Comparison of ENCODE assay signal across 8 mouse cellular contexts in the genomic region with DNA sequence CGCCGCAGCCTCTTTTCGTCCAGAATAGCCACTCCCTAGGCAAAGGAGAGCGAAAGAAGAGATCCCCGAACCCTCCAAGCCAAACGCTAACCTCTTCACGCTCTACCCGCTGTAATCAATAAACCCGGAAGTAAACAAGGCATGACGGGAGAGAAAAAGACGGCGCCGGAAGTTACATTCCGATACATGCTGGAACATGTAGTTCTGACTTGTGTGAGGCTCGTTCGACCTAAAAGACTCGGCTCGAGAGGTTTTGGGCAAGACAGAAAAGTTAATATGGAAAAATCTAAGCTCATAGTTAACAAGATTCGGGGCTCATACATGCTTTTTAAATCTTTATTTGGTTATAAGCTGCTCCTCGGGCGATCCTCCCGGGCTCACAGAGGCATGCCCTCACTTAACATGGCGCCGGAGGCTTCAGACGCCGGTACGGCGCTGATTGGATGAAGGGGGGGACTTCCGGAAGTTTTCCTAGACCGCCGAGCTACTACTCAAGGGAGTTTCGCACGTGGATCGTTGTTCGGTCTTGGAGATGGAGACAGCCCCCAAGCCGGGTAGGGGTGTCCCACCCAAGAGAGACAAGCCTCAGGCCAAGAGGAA. TPM values are rescaled to one million over a fixed set of nuclear protein-coding genes. Genes with fewer than 3 reads are reported as not detected.
DNase-seq lines count a peak whose midpoint lies in the region; ATAC-seq and TF ChIP-seq lines count a peak whose summit lies in the region.

Gene Pfdn6 (minus strand): TSS at position 138 of the 600 bp plus-strand sequence.
Gene Wdr46 (plus strand): TSS at position 455 of the 600 bp plus-strand sequence.

- peak; percentile 96 for DNase-seq in MEL (ENCODE audit: low read depth, low spot score)
- peak; percentile 87 to 88 for DNase-seq in cerebellum, adult 2 months
- DNase-seq in heart, postnatal 36 days = peak; percentile 89 to 92
- DNase-seq in layer of hippocampus, adult 18-20 months (ENCODE audit: low spot score in 2 of 2) = peak; percentile 84 to 95
- DNase-seq in lung, adult 18-20 months = peak; percentile 87 to 88
- peak; percentile 92 for DNase-seq in testis, postnatal 10 days (ENCODE audit: low spot score)

- no peak for TF ChIP-seq CTCF in MEL (IDR thresholded peaks at IDR 0.05 in 2 of 3, conservative IDR thresholded peaks at IDR 0.05 in 1 of 3; ENCODE audit: control insufficient read depth in 1 of 3, insufficient read depth in 1 of 3, low read depth in 2 of 3, low read length in 3 of 3, poor library complexity in 1 of 3, severe bottlenecking in 1 of 3)
- no peak for TF ChIP-seq CTCF in cerebellum, adult 2 months (IDR thresholded peaks at IDR 0.05; ENCODE audit: borderline replicate concordance, insufficient read depth, low read depth, low read length)

- peak in 1 of 2 experiments; percentile 83; a peak in 2 of 4 replicates for TF ChIP-seq POLR2A in MEL (IDR thresholded peaks at IDR 0.05; ENCODE audit: control insufficient read depth in 1 of 2, insufficient read depth in 1 of 2, low read depth in 1 of 2, low read length in 2 of 2, poor library complexity in 1 of 2)
- TF ChIP-seq POLR2A in cerebellum, adult 2 months (IDR thresholded peaks at IDR 0.05; ENCODE audit: borderline replicate concordance, insufficient read depth, low read length) = peak; percentile 79; the same call in 1 of the 2 replicates

- peak; percentile 93 for ATAC-seq in forebrain, embryonic 16.5 days
- peak; percentile 91 for ATAC-seq in neural tube, embryonic 15.5 days (ENCODE audit: low FRiP score)

- TF ChIP-seq EP300 in MEL (IDR thresholded peaks at IDR 0.05; ENCODE audit: low read depth in 1 of 2, low read length in 2 of 2) = no peak

- TF ChIP-seq RAD21 in MEL (IDR thresholded peaks at IDR 0.05; ENCODE audit: low read depth, low read length) = no peak

- peaks cover 27% of the 10 kb centered on the region for H3K79me2 ChIP-seq in MEL (ENCODE audit: control insufficient read depth, insufficient read depth, low read length, poor library complexity)

- intact Hi-C loops in heart, postnatal 36 days (cut with DNase I) = loop anchor here (1.0 kb wide), 1 partner anchor 15 kb away; the partner anchor contains the start of gene Vps52

- WGBS in cerebellum, adult 2 months = under 1% methylated on average over 36 of the region's 36 CpGs
- 0% methylated on average over 36 of the region's 36 CpGs for WGBS in forebrain, embryonic 16.5 days
- WGBS in neural tube, embryonic 15.5 days = under 1% methylated on average over 36 of the region's 36 CpGs

- H3K9ac ChIP-seq in MEL (ENCODE audit: control insufficient read depth, low read depth, low read length, poor library complexity, severe bottlenecking) = peak within 1 kb of the TSS; percentile 84
- peak within 1 kb of the TSS; percentile 65 for H3K9ac ChIP-seq in forebrain, embryonic 16.5 days (replicated peaks; ENCODE audit: low read depth, low read length)
- peak within 1 kb of the TSS; percentile 88 for H3K9ac ChIP-seq in neural tube, embryonic 15.5 days (replicated peaks)

- peak within 1 kb of the TSS; percentile 73 to 77 for H3K4me3 ChIP-seq in MEL (ENCODE audit: control insufficient read depth in 1 of 2, insufficient read depth in 1 of 2, low read depth in 2 of 2, low read length in 2 of 2)
- peak within 1 kb of the TSS; percentile 91 for H3K4me3 ChIP-seq in cerebellum, adult 2 months (replicated peaks; ENCODE audit: insufficient read depth, low read depth, low read length)
- peak within 1 kb of the TSS; percentile 74 for H3K4me3 ChIP-seq in forebrain, embryonic 16.5 days (replicated peaks; ENCODE audit: low read length)
- peak within 1 kb of the TSS; percentile 91 for H3K4me3 ChIP-seq in neural tube, embryonic 15.5 days (replicated peaks)

- H3K27ac ChIP-seq in MEL (ENCODE audit: control insufficient read depth, low read depth, low read length) = peak within 1 kb of the TSS; percentile 82
- peak within 1 kb of the TSS; percentile 59 for H3K27ac ChIP-seq in cerebellum, adult 2 months (ENCODE audit: insufficient read depth, low read length)
- H3K27ac ChIP-seq in forebrain, embryonic 16.5 days (ENCODE audit: low read length) = no peak within 1 kb of the TSS; the same call in 1 of the 2 replicates
- H3K27ac ChIP-seq in neural tube, embryonic 15.5 days (replicated peaks) = peak within 1 kb of the TSS; percentile 61

- H3K4me1 ChIP-seq in MEL (ENCODE audit: control insufficient read depth in 1 of 2, insufficient read depth in 2 of 2, low read length in 2 of 2) = peaks cover 0 to 3% of the 10 kb centered on the region in 2 experiments; a peak in 2 of 4 replicates
- H3K4me1 ChIP-seq in cerebellum, adult 2 months (ENCODE audit: control insufficient read depth, insufficient read depth, low read length) = peaks cover 5% of the 10 kb centered on the region; the same call in 1 of the 2 replicates
- peaks cover 18% of the 10 kb centered on the region for H3K4me1 ChIP-seq in forebrain, embryonic 16.5 days (replicated peaks; ENCODE audit: control insufficient read depth, insufficient read depth, low read length)
- H3K4me1 ChIP-seq in neural tube, embryonic 15.5 days = peaks cover 26% of the 10 kb centered on the region

- H3K9me3 ChIP-seq in MEL (replicated peaks; ENCODE audit: insufficient read depth, low read length) = no peaks in the 10 kb centered on the region
- no peaks in the 10 kb centered on the region for H3K9me3 ChIP-seq in forebrain, embryonic 16.5 days (ENCODE audit: control insufficient read depth, low read length)
- H3K9me3 ChIP-seq in neural tube, embryonic 15.5 days (replicated peaks) = no peaks in the 10 kb centered on the region

- no peaks in the 10 kb centered on the region; a peak in 2 of 4 replicates for H3K36me3 ChIP-seq in MEL (ENCODE audit: control insufficient read depth in 1 of 2, insufficient read depth in 2 of 2, low read length in 2 of 2)
- peaks cover 12% of the 10 kb centered on the region; the same call in 1 of the 2 replicates for H3K36me3 ChIP-seq in forebrain, embryonic 16.5 days (ENCODE audit: control insufficient read depth, insufficient read depth)
- H3K36me3 ChIP-seq in neural tube, embryonic 15.5 days = peaks cover 45% of the 10 kb centered on the region

- no peaks in the 10 kb centered on the region for H3K27me3 ChIP-seq in MEL (ENCODE audit: control insufficient read depth in 1 of 2, insufficient read depth in 2 of 2, low read length in 2 of 2)
- H3K27me3 ChIP-seq in cerebellum, adult 2 months (ENCODE audit: control insufficient read depth, insufficient read depth, low read length) = no peaks in the 10 kb centered on the region
- H3K27me3 ChIP-seq in forebrain, embryonic 16.5 days (replicated peaks; ENCODE audit: control insufficient read depth, insufficient read depth, low read length) = no peaks in the 10 kb centered on the region
- H3K27me3 ChIP-seq in neural tube, embryonic 15.5 days (replicated peaks) = no peaks in the 10 kb centered on the region

- peak within 1 kb of the TSS; percentile 90 for H3K4me2 ChIP-seq in forebrain, embryonic 16.5 days (ENCODE audit: low read length)
- peak within 1 kb of the TSS; percentile 96 for H3K4me2 ChIP-seq in neural tube, embryonic 15.5 days

TF ChIP-seq in MEL, 35 proteins besides CTCF, POLR2A, EP300 and RAD21 (continues in another document):
- no peak for TF ChIP-seq E2F4 (IDR thresholded peaks at IDR 0.05; ENCODE audit: borderline replicate concordance, low read depth, low read length)
- TF ChIP-seq TAL1 (IDR thresholded peaks at IDR 0.05; ENCODE audit: low read length) = no peak
- TF ChIP-seq ELF1 (IDR thresholded peaks at IDR 0.05; ENCODE audit: low read depth, low read length) = peak; percentile 83
- peak; percentile 74; the same call in 1 of the 2 replicates for TF ChIP-seq POLR2AphosphoS2 (IDR thresholded peaks at IDR 0.05; ENCODE audit: low read length)
- TF ChIP-seq MXI1 (IDR thresholded peaks at IDR 0.05; ENCODE audit: low read depth, low read length) = peak; percentile 99
- peak; percentile 38; the same call in 1 of the 2 replicates for TF ChIP-seq TBP (IDR thresholded peaks at IDR 0.05; ENCODE audit: low read depth, low read length)
- peak; percentile 83; the same call in 1 of the 2 replicates for TF ChIP-seq MAZ (IDR thresholded peaks at IDR 0.05; ENCODE audit: low read depth, low read length)
- peak; percentile 83 for TF ChIP-seq MAX (IDR thresholded peaks at IDR 0.05; ENCODE audit: low read length)
- TF ChIP-seq KAT2A (conservative IDR thresholded peaks at IDR 0.05; ENCODE audit: low read depth, low read length) = peak; percentile 97
- TF ChIP-seq USF1 (IDR thresholded peaks at IDR 0.05; ENCODE audit: low read depth, low read length) = no peak
- TF ChIP-seq BHLHE40 (IDR thresholded peaks at IDR 0.05; ENCODE audit: borderline replicate concordance, low read depth, low read length) = 0 out of 2 replicates have a peak, but pooled peaks have one; percentile 9
- peak; percentile 97 for TF ChIP-seq HCFC1 (IDR thresholded peaks at IDR 0.05; ENCODE audit: low read depth, low read length)
- TF ChIP-seq ZNF384 (IDR thresholded peaks at IDR 0.05; ENCODE audit: low read depth, low read length) = no peak
- peak; percentile 88 for TF ChIP-seq MYC (IDR thresholded peaks at IDR 0.05; ENCODE audit: low read depth, low read length)
- no peak for TF ChIP-seq NRF1 (IDR thresholded peaks at IDR 0.05; ENCODE audit: insufficient read depth, low read depth, low read length, poor library complexity, severe bottlenecking)
- TF ChIP-seq TCF12 (IDR thresholded peaks at IDR 0.05; ENCODE audit: low read depth, low read length) = no peak

RNA-seq across cellular contexts. Expression of gene Pfdn6, which starts in this region (rescaled TPM):
- total RNA-seq in MEL (2012; rRNA removed) = 189 and 239 TPM in 2 replicates
- polyA plus RNA-seq in MEL (2012; ENCODE audit: insufficient read depth in 1 of 2, insufficient read length in 2 of 2, low read depth in 1 of 2, low replicate concordance in 2 of 2, missing spikeins in 1 of 2) = 100 to 1,000 TPM in 1 of 2 experiments, not detected in 1; 222 TPM
- 117 and 135 TPM in 2 replicates for polyA plus RNA-seq in cerebellum, adult 2 months (2012; rRNA removed)
- 182 and 196 TPM in 2 replicates for polyA plus RNA-seq in forebrain, embryonic 16.5 days (2015; fragmentation: Nextera tagmentation; extraction: Ambion mirVana)
- total RNA-seq in heart, postnatal 36 days (2021) = 10 to 100 TPM; 77.0 to 84.7 TPM
- 10 to 100 TPM; 94.9 to 95.8 TPM for total RNA-seq in layer of hippocampus, adult 18-20 months (2021)
- 173 and 183 TPM in 2 replicates for polyA plus RNA-seq in neural tube, embryonic 15.5 days (2015; fragmentation: Nextera tagmentation; extraction: Ambion mirVana)

RNA-seq across cellular contexts. Expression of gene Wdr46, which starts in this region (rescaled TPM):
- 97.6 and 100 TPM in 2 replicates for total RNA-seq in MEL (2012; rRNA removed)
- 100 to 1,000 TPM in 1 of 2 experiments, not detected in 1; 131 TPM for polyA plus RNA-seq in MEL (2012; ENCODE audit: insufficient read depth in 1 of 2, insufficient read length in 2 of 2, low read depth in 1 of 2, low replicate concordance in 2 of 2, missing spikeins in 1 of 2)
- 13.3 and 14.0 TPM in 2 replicates for polyA plus RNA-seq in cerebellum, adult 2 months (2012; rRNA removed)
- polyA plus RNA-seq in forebrain, embryonic 16.5 days (2015; fragmentation: Nextera tagmentation; extraction: Ambion mirVana) = 26.1 and 29.4 TPM in 2 replicates
- total RNA-seq in heart, postnatal 36 days (2021) = 10 to 100 TPM; 10.1 to 11.5 TPM
- total RNA-seq in layer of hippocampus, adult 18-20 months (2021) = 10 to 100 TPM; 13.2 to 15.5 TPM
- 25.1 and 29.3 TPM in 2 replicates for polyA plus RNA-seq in neural tube, embryonic 15.5 days (2015; fragmentation: Nextera tagmentation; extraction: Ambion mirVana)
